Mouse (Mus musculus) hindbrain, embryonic 16.5 days (tissue): ENCODE results near the gene Set. TPM values are rescaled to one million over a fixed set of nuclear protein-coding genes. Genes with fewer than 3 reads are reported as not detected.

ENCODE experiments used
- ATAC-seq: fragments of 200-750 bp; cut with Nextera tagmentation; 2 replicates; pipeline ENCODE4 v1.8.0; 2017; ENCODE audit warnings: moderate TSS enrichment, moderate library complexity
- H3K27ac ChIP-seq: fragments of 300-500 bp; sonication (generic); 2 replicates; pipeline ENCODE4 v1.5.1; 2014; ENCODE audit warnings: low read depth, mild to moderate bottlenecking, control low read depth, low read length, moderate library complexity
- H3K27me3 ChIP-seq: fragments of 300-500 bp; sonication (generic); replicated peaks from 2 replicates; pipeline ENCODE4 v1.6.1; 2014; ENCODE audit warnings: low read length; ENCODE audit not compliant: control insufficient read depth, insufficient read depth
- H3K36me3 ChIP-seq: fragments of 300-500 bp; sonication (generic); 2 replicates; pipeline ENCODE4 v1.6.1; 2014; ENCODE audit warnings: mild to moderate bottlenecking, low read length, moderate library complexity, mixed read lengths; ENCODE audit not compliant: control insufficient read depth, insufficient read depth
- H3K4me1 ChIP-seq: fragments of 300-500 bp; sonication (generic); 2 replicates; pipeline ENCODE4 v1.6.1; 2014; ENCODE audit warnings: low read depth, low read length; ENCODE audit not compliant: control insufficient read depth, insufficient read depth
- H3K4me2 ChIP-seq: fragments of 300-500 bp; sonication (generic); 2 replicates; pipeline ENCODE4 v1.6.1; 2014; ENCODE audit warnings: mild to moderate bottlenecking, low read length, control low read depth, moderate library complexity
- H3K4me3 ChIP-seq: fragments of 300-500 bp; sonication (generic); 2 replicates; pipeline ENCODE4 v1.5.1; 2014; ENCODE audit warnings: mild to moderate bottlenecking, low read length, control low read depth, moderate library complexity
- H3K9ac ChIP-seq: fragments of 300-500 bp; sonication (generic); 2 replicates; pipeline ENCODE4 v1.6.1; 2014; ENCODE audit warnings: low read depth, mild to moderate bottlenecking, control low read depth, low read length, moderate library complexity
- H3K9me3 ChIP-seq: fragments of 300-500 bp; sonication (generic); 2 replicates; pipeline ENCODE4 v1.6.1; 2014; ENCODE audit warnings: mild to moderate bottlenecking, low read length, moderate library complexity; ENCODE audit not compliant: control insufficient read depth
- WGBS: fragments of 180-500 bp; shearing (Covaris S2); extraction: QIAGEN DNeasy Blood & Tissue Kit; methylation state at CpG from one replicate; pipeline ENCODE4 v1.1.7; 2014; 5-methylcytosine and 5-hydroxymethylcytosine counted together
- polyA plus RNA-seq: library from polyadenylated mRNA; unstranded; fragments of >200 nt; fragmentation: Nextera tagmentation; extraction: Ambion mirVana; gene quantifications from 2 replicates; pipeline ENCODE4 v1.2.1, GENCODE M21; 2015

Gene Set
- polyA plus RNA-seq, 1 experiment from 2014 or later = 285 TPM

- 92% methylated on average over 5 of the region's 5 CpGs for WGBS
- no peaks in the 10 kb centered on the region for H3K27me3 ChIP-seq
- peaks cover 32% of the 10 kb centered on the region for H3K36me3 ChIP-seq
These were observed 55.4 kb downstream of the Set start for GRCm38 (mm10) chr2:30112564-30112963.

GRCm38 (mm10) chr2:30119641-30120051, 62.5 kb downstream of the Set start:
- Histone ChIP-seq H3K4me2 (no peak overlapping the region; the same call in 1 of the 2 replicates), H3K27ac (no peak overlapping the region; the same call in 1 of the 2 replicates), H3K9ac (no peak overlapping the region), H3K27me3 (no peaks in the 10 kb centered on the region), H3K9me3 (no peaks in the 10 kb centered on the region), H3K4me1 (peaks cover 25% of the 10 kb centered on the region), H3K4me3 (no peak overlapping the region), H3K36me3 (no peaks in the 10 kb centered on the region)
- WGBS = 6% methylated on average over 6 of the region's 6 CpGs
- ATAC-seq = no peak

More at GRCm38 (mm10) chr2:30112564-30112963, 55.4 kb downstream of the Set start:
- Histone ChIP-seq H3K27ac (no peak overlapping the region), H3K9ac (no peak overlapping the region), H3K9me3 (no peaks in the 10 kb centered on the region), H3K4me3 (no peak overlapping the region), H3K4me2 (no peak overlapping the region), H3K4me1 (no peaks in the 10 kb centered on the region)
- ATAC-seq = no peak

- WGBS = 72% methylated on average over 4 of the region's 4 CpGs
- Histone ChIP-seq H3K36me3 (no peaks in the 10 kb centered on the region), H3K4me1 (peaks cover 30% of the 10 kb centered on the region), H3K27ac (no peak overlapping the region), H3K9ac (no peak overlapping the region), H3K9me3 (no peaks in the 10 kb centered on the region), H3K27me3 (no peaks in the 10 kb centered on the region), H3K4me3 (no peak overlapping the region), H3K4me2 (no peak overlapping the region)
- no peak for ATAC-seq
These were observed 63.1 kb downstream of the Set start for GRCm38 (mm10) chr2:30120269-30120668.

Other genes starting within 250 kb of the Set start
- 27.4 and 31.4 TPM in 2 replicates for gene Urm1, start 237.3 kb upstream of the Set start, polyA plus RNA-seq
- 22.6 and 25.8 TPM in 2 replicates for gene Cercam, start 188.2 kb upstream of the Set start, polyA plus RNA-seq
- gene Odf2, start 168.2 kb upstream of the Set start, polyA plus RNA-seq = 61.0 and 61.2 TPM in 2 replicates
- gene Gle1, start 122.0 kb upstream of the Set start, polyA plus RNA-seq = 59.6 and 66.0 TPM in 2 replicates
- gene Sptan1, start 91.8 kb upstream of the Set start, polyA plus RNA-seq = 234 and 268 TPM in 2 replicates
- 76.4 and 78.1 TPM in 2 replicates for gene Wdr34, start 8.5 kb upstream of the Set start, polyA plus RNA-seq
- gene Pkn3, start 20.3 kb downstream of the Set start, polyA plus RNA-seq = 1.6 and 2.1 TPM in 2 replicates
- 31.3 and 32.2 TPM in 2 replicates for gene Zdhhc12, start 36.3 kb downstream of the Set start, polyA plus RNA-seq
- gene Zer1, start 67.2 kb downstream of the Set start, polyA plus RNA-seq = 10.4 and 11.3 TPM in 2 replicates
- gene Tbc1d13, start 76.4 kb downstream of the Set start, polyA plus RNA-seq = 8.8 and 10.0 TPM in 2 replicates
- gene Endog, start 114.1 kb downstream of the Set start, polyA plus RNA-seq = 24.0 and 29.2 TPM in 2 replicates
- gene Spout1, start 121.1 kb downstream of the Set start, polyA plus RNA-seq = 71.2 and 72.4 TPM in 2 replicates
- 14.8 and 15.2 TPM in 2 replicates for gene Kyat1, start 148.5 kb downstream of the Set start, polyA plus RNA-seq
- gene Lrrc8a, start 180.3 kb downstream of the Set start, polyA plus RNA-seq = 53.6 and 56.9 TPM in 2 replicates
- gene Gm28035, start 183.2 kb downstream of the Set start, polyA plus RNA-seq = 0.15 and 0.16 TPM in 2 replicates
- 5.9 and 7.0 TPM in 2 replicates for gene Phyhd1, start 208.8 kb downstream of the Set start, polyA plus RNA-seq
- gene Gm28038, start 223.7 kb downstream of the Set start, polyA plus RNA-seq = not detected in 2 replicates
- 44.9 and 45.8 TPM in 2 replicates for gene Dolk, start 229.0 kb downstream of the Set start, polyA plus RNA-seq
- 15.8 and 23.4 TPM in 2 replicates for gene Nup188, start 229.0 kb downstream of the Set start, polyA plus RNA-seq